Mouse (Mus musculus) urinary bladder, postnatal 25 days (tissue): ENCODE measurements at regions not wholly inside any gene's neighbourhood (a gene's known extent, or its start where the extent isn't known, plus 50 kb on each side); places are given as distances from the start of the nearest gene placed in this dataset.

ENCODE experiments used
- DNase-seq: peaks from one replicate; pipeline ENCODE4 v3.0.0; 2022; ENCODE audit warnings: low spot score

DNA sequence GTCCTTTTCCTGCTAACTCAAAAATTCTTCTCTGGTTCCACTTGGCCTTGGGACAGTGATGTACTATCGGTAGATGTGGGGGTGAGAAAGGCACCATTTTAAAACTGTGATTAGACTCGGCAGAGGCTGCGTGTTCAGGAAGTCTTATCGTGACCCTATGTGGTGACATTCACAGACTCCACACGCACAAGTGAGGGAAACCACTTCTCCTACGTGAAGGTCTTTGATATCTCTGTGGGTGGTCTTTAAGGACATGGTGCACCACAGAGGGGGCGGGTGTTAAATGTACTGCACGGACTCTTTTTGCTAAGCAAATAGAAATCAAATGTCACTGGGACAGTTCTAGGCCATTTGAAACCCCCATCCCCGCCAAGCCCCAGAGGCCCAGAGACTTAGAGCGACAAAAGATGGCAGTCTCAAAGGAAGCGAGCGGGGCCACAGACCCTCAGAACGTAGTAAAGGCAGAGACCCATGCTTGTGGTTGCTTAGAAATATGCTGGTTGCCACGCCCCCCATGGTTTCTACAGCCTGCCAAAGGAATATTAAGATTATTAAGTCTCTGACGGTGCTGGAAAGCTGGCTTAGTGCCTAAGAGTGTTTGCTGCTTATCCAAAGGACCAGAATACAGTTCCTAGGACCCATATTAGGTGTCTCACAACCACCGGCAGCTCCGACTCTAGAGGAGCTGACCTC lies 73.6 kb upstream of the Slc45a1 start:
- DNase-seq, result no peak

- peak; percentile 43 for DNase-seq
Observed at GRCm38 (mm10) chr4:150724823-150725222, 72.8 kb upstream of the Slc45a1 start.

- DNase-seq, result no peak
Observed at GRCm38 (mm10) chr4:150721619-150722283, 69.8 kb upstream of the Slc45a1 start.

GRCm38 (mm10) chr4:150717866-150718265 lies 65.9 kb upstream of the Slc45a1 start:
- no peak for DNase-seq

DNA sequence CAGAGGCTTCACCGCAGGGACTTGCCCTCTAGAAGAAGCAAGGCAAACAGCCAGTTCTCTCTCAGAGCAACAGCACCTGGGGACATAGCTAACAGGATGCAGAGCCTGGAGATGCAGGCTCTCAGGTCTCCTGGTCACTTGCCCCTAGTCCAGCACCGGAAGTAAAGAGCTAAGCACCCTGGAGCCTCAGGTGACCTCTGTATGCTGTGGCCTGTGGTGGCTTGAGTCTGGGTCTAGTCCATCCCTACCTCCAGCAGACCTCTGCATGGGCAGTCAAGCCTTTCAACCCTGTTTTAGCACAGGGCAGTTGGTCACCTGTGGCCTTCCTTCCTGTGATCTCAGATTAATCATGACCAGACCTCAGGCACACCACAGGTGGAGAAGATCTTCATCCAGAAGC lies 63.1 kb upstream of the Slc45a1 start:
- DNase-seq, result no peak

- no peak for DNase-seq
Observed at GRCm38 (mm10) chr4:150713291-150713690, 61.3 kb upstream of the Slc45a1 start.

- DNase-seq, result no peak
Observed at GRCm38 (mm10) chr4:150712856-150713255, 60.9 kb upstream of the Slc45a1 start.

DNA sequence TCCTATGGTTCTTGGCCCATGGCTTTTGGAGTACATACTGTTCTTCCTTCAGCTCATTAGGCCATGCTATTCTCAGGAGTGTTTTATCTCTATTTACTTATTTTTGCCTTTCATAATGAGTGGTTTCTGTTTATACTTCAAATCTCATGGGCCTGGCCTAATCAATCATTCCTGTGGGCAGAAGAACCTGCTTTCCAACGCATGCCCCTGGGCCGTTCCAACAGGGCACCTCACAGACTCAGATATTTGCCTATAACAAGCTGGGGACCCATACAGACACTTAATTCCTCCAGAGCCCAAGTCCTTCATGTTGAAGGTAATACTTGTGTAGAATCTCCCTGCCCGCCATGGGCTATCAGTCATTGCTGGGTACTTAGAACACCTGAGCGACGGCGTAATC lies 59.7 kb upstream of the Slc45a1 start:
- DNase-seq, result no peak

GRCm38 (mm10) chr4:150709391-150710130 lies 57.6 kb upstream of the Slc45a1 start:
- no peak for DNase-seq

DNA sequence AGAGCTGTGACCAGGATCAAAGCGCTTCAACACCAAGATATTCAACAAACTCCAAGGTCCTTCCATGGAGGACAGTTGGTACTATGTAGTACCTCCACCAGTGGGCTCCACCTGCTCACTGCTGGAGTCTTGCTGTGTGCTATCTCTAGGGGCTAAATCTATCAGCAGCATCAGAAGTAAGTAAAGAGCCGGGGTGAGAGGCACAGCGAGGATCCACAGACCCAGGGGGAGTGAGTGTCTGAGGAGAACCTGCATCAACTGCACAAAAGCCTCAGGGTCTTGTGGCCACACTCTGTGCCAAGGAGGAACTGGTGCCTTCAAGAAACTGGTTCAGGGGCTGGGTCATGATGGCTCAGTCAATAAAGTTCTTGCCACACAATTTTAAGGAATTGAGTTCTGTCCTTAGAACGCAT lies 56.6 kb upstream of the Slc45a1 start:
- no peak for DNase-seq

DNA sequence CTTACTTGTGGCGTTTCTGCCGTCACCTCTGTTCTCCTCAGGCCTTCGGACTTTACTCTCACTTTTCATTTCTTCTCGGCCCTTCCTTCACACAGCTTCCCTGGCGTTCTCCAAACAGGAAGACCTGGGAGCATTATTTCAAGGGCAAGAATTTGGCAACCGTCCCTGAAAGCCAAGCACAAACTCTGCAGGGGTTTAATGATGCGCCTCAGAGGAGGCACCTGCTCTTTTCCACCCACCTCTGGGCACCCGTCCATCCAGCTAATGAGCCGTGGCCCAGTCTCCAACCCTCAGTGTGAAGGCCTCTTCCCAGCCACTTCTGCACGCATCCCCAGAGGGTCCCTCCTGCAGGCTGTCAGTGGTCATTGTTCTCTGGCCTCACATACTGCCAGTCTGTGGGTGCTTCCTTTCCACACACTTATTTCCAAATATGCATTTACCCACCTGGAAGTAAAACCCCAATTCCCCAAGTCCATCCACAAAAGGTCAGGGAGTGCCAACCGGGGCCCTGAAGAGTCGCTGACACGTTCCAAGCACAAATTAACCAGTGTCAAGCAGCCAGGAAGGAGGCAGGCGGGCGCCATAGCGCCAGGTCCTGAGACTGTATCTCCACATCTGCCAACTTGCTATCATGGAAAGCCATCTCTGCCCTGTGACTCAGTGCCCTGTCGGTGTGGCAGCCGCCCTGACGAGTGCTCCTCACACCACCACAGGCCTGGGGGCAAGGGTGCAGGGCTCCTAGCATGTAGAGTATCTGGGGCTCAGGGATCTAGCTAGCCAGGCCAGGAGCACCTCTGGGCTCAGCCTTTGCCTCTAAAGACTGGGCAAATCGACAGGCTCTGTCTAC lies 56.0 kb upstream of the Slc45a1 start:
- DNase-seq, result no peak

- peak; percentile 38 for DNase-seq
Observed at GRCm38 (mm10) chr4:150706793-150707724, 55.1 kb upstream of the Slc45a1 start.

- DNase-seq, result no peak
Observed at GRCm38 (mm10) chr4:150706291-150706690, 54.3 kb upstream of the Slc45a1 start.

DNA sequence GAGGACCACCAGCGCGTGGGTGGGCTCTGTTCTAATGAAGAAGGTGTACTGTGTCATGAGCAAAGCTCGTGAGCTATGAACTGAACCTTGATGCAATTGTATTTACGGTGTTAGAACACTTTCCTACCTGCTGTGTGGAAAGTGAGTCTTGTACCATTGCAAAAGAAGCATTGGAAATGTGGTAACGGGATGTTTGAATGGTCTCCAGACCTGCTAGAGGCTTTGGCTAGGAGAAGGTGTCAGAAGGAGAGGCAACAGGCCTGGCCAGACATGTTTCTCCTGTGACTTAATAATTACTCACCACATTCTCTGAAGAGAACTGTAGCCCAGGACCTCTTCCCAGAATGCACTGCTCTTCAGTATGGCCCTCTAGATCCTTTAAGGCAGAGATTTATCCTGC lies 51.3 kb upstream of the Slc45a1 start:
- no peak for DNase-seq
